Mouse (Mus musculus) CH12.LX (cell line): ENCODE data around the gene Safb2. TPM values are rescaled to one million over a fixed set of nuclear protein-coding genes. Genes with fewer than 3 reads are reported as not detected.
A peak's percentile ranks its signal among the peaks of the same experiment; 100 is the strongest.

Source experiments
- DNase-seq: peaks from one replicate; pipeline ENCODE4 v3.0.0-alpha.2; 2013; ENCODE audit errors: extremely low read depth
- H3K27ac ChIP-seq: 2 replicates; pipeline ENCODE4 v1.5.1; 2012; ENCODE audit warnings: low read depth, mild to moderate bottlenecking, control low read depth, moderate library complexity; ENCODE audit not compliant: insufficient read depth
- H3K27me3 ChIP-seq: replicated peaks from 2 replicates; pipeline ENCODE3; 2012; ENCODE audit warnings: inconsistent platforms
- H3K36me3 ChIP-seq, 2 experiments: replicated peaks in 1 of 2; 2 replicates each; pipeline versions ENCODE3 to v1.6.1; 2012; ENCODE audit warnings: inconsistent platforms in 1 of 2, low read length in 1 of 2, mild to moderate bottlenecking in 1 of 2, mixed read lengths in 1 of 2, moderate library complexity in 1 of 2; ENCODE audit not compliant: control insufficient read depth in 1 of 2, insufficient read depth in 1 of 2
- H3K4me1 ChIP-seq, 2 experiments: 2 replicates each; pipeline ENCODE4 v1.6.1; 2012; ENCODE audit warnings: inconsistent platforms in 1 of 2, moderate library complexity in 1 of 2; ENCODE audit not compliant: insufficient read depth in 2 of 2, control insufficient read depth in 1 of 2
- H3K4me2 ChIP-seq: 2 replicates; pipeline ENCODE4 v1.6.1; 2012; ENCODE audit warnings: low read depth, mild to moderate bottlenecking, control low read depth; ENCODE audit not compliant: poor library complexity, insufficient read depth, severe bottlenecking
- H3K4me3 ChIP-seq, 3 experiments: fragments of 150-350 bp in 1 of 3; sonication (generic) in 1 of 3; replicated peaks in 1 of 3; 2 replicates each; pipeline versions ENCODE3 to v1.5.1; 2011 to 2012; ENCODE audit warnings: low read depth in 2 of 3, low read length in 2 of 3, mild to moderate bottlenecking in 2 of 3, moderate library complexity in 2 of 3, control low read depth in 1 of 3, improper control_type of control experiment in 1 of 3, inconsistent platforms in 1 of 3, mixed read lengths in 1 of 3; ENCODE audit not compliant: poor library complexity in 1 of 3
- H3K79me2 ChIP-seq: replicated peaks from 2 replicates; pipeline ENCODE4 v1.6.1; 2012; ENCODE audit warnings: mild to moderate bottlenecking, moderate library complexity; ENCODE audit not compliant: control insufficient read depth, poor library complexity, insufficient read depth, severe bottlenecking; ENCODE audit errors: extremely low read depth
- H3K9ac ChIP-seq: 2 replicates; pipeline ENCODE4 v1.6.1; 2012; ENCODE audit warnings: low read depth, mild to moderate bottlenecking, control low read depth, moderate library complexity; ENCODE audit not compliant: insufficient read depth
- H3K9me3 ChIP-seq: replicated peaks from 2 replicates; pipeline ENCODE3; 2012; ENCODE audit warnings: low read length, inconsistent platforms, mixed read lengths
- CHD2 ChIP-seq: IDR thresholded peaks from 2 replicates; pipeline ENCODE4 v1.6.1; 2011; ENCODE audit warnings: low read length, improper control_type of control experiment
- CTCF ChIP-seq, 2 experiments: IDR thresholded peaks in 1 of 2; conservative IDR thresholded peaks in 1 of 2; 2 replicates each; pipeline ENCODE4 v1.5.1; 2011 to 2012; ENCODE audit warnings: low read depth in 2 of 2, low read length in 2 of 2, improper control_type of control experiment in 1 of 2, inconsistent platforms in 1 of 2, mild to moderate bottlenecking in 1 of 2, moderate library complexity in 1 of 2
- ELF1 ChIP-seq: IDR thresholded peaks from 2 replicates; pipeline ENCODE4 v1.6.1; 2014; ENCODE audit warnings: low read depth, mild to moderate bottlenecking, inconsistent platforms, low read length, improper control_type of control experiment
- GABPA ChIP-seq: IDR thresholded peaks from 2 replicates; pipeline ENCODE4 v1.6.1; 2012; ENCODE audit warnings: low read depth, low read length, improper control_type of control experiment, inconsistent platforms; ENCODE audit not compliant: insufficient replicate concordance
- HCFC1 ChIP-seq: IDR thresholded peaks from 2 replicates; pipeline ENCODE4 v1.6.1; 2012; ENCODE audit warnings: low read depth, mild to moderate bottlenecking, inconsistent platforms, low read length, improper control_type of control experiment
- JUN ChIP-seq: IDR thresholded peaks from 2 replicates; pipeline ENCODE4 v1.6.1; 2011; ENCODE audit warnings: low read depth, mild to moderate bottlenecking, low read length, improper control_type of control experiment, moderate library complexity; ENCODE audit not compliant: insufficient read depth
- MAX ChIP-seq: IDR thresholded peaks from 2 replicates; pipeline ENCODE4 v1.6.1; 2011; ENCODE audit warnings: low read length, improper control_type of control experiment
- MEF2A ChIP-seq: IDR thresholded peaks from 2 replicates; pipeline ENCODE4 v1.6.1; 2014; ENCODE audit warnings: low read depth, mild to moderate bottlenecking, inconsistent platforms, low read length, improper control_type of control experiment, borderline replicate concordance
- MXI1 ChIP-seq: IDR thresholded peaks from 2 replicates; pipeline ENCODE4 v1.6.1; 2011; ENCODE audit warnings: mild to moderate bottlenecking, low read depth, low read length, improper control_type of control experiment
- MYC ChIP-seq: IDR thresholded peaks from 2 replicates; pipeline ENCODE4 v1.6.1; 2011; ENCODE audit warnings: low read depth, mild to moderate bottlenecking, improper control_type of control experiment, low read length
- NELFE ChIP-seq: IDR thresholded peaks from 2 replicates; pipeline ENCODE4 v1.6.1; 2011; ENCODE audit warnings: low read depth, low read length, improper control_type of control experiment
- POLR2A ChIP-seq: IDR thresholded peaks from 2 replicates; pipeline ENCODE4 v1.6.1; 2011; ENCODE audit warnings: low read depth, mild to moderate bottlenecking, improper control_type of control experiment, low read length
- POLR2AphosphoS2 ChIP-seq: IDR thresholded peaks from 2 replicates; pipeline ENCODE4 v1.6.1; 2011; ENCODE audit warnings: low read depth, low read length, improper control_type of control experiment
- RAD21 ChIP-seq: IDR thresholded peaks from 2 replicates; pipeline ENCODE4 v1.6.1; 2011; ENCODE audit warnings: low read depth, mild to moderate bottlenecking, low read length, improper control_type of control experiment, moderate library complexity
- USF2 ChIP-seq: conservative IDR thresholded peaks from 2 replicates; pipeline ENCODE4 v1.6.1; 2011; ENCODE audit warnings: low read depth, low read length, improper control_type of control experiment
- ZC3H11A ChIP-seq: IDR thresholded peaks from 2 replicates; pipeline ENCODE4 v1.6.1; 2012; ENCODE audit warnings: low read depth, mild to moderate bottlenecking, inconsistent platforms, low read length, improper control_type of control experiment
- ZNF384 ChIP-seq: IDR thresholded peaks from 2 replicates; pipeline ENCODE4 v1.6.1; 2012; ENCODE audit warnings: low read depth, low read length, improper control_type of control experiment, inconsistent platforms
- dilution Hi-C: fragments of 300-500 bp; cut with MboI; formaldehyde crosslinking; loops from 2 replicates; pipeline ENCODE4 v1.14.3; 2020; ENCODE audit warnings: low sequenced_read_pairs; ENCODE audit not compliant: extremely low pct_unique_long_range_greater_than_20kb, extremely low pct_ligation_motif_present
- in situ Hi-C: fragments of 300-500 bp; cut with MboI; formaldehyde crosslinking; loops from 3 replicates; pipeline ENCODE4 v1.14.3; 2019; ENCODE audit warnings: low sequenced_read_pairs, low pct_ligation_motif_present, low pct_unique_long_range_greater_than_20kb, mixed read lengths
- polyA plus RNA-seq: library from polyadenylated mRNA; unstranded; fragments of >175 nt; gene quantifications from 2 replicates; pipeline ENCODE4 v1.2.1, GENCODE M21; 2012; ENCODE audit warnings: low read depth; ENCODE audit not compliant: insufficient read length
- total RNA-seq, 2 experiments: library from RNA; depleted of rRNA; stranded (reverse); fragments of 300-350 nt in 1 of 2; fragments of >200 nt in 1 of 2; gene quantifications; 2 replicates each; pipeline ENCODE4 v1.2.3; 2012 to 2014

The Safb2 gene
- total and polyA plus RNA-seq, 3 experiments = 13.8 to 170 (median 74.0) TPM

- in situ Hi-C loops (no loop called here), dilution Hi-C loops (no loop called here)
- Histone ChIP-seq H3K4me3 (no peak overlapping the region), H3K36me3 (peaks cover 78 to 85% of the 10 kb centered on the region in 2 experiments), H3K4me1 (peaks cover 0 to 13% of the 10 kb centered on the region in 2 experiments; a peak in 2 of 4 replicates), H3K9ac (no peak overlapping the region), H3K27me3 (no peaks in the 10 kb centered on the region), H3K4me2 (no peak overlapping the region), H3K9me3 (no peaks in the 10 kb centered on the region), H3K79me2 (peaks cover 16% of the 10 kb centered on the region; the same call in 1 of the 2 replicates), H3K27ac (no peak overlapping the region)
- no peak for DNase-seq
- TF ChIP-seq ZC3H11A (no peak), ZNF384 (no peak), USF2 (no peak), POLR2A (peak; percentile 4; the same call in 1 of the 2 replicates), POLR2AphosphoS2 (0 out of 2 replicates have a peak, but pooled peaks have one; percentile 53)
Observed at GRCm38 (mm10) chr17:56604422-56604821, 20.0 kb upstream of the Safb2 start.

GRCm38 (mm10) chr17:56604070-56604380, 19.6 kb upstream of the Safb2 start:
- Histone ChIP-seq H3K36me3 (peaks cover 80 to 88% of the 10 kb centered on the region in 2 experiments), H3K4me2 (no peak overlapping the region), H3K27ac (no peak overlapping the region), H3K27me3 (no peaks in the 10 kb centered on the region), H3K79me2 (peaks cover 12% of the 10 kb centered on the region; the same call in 1 of the 2 replicates), H3K4me1 (peaks cover 0 to 13% of the 10 kb centered on the region in 2 experiments; a peak in 2 of 4 replicates), H3K9ac (no peak overlapping the region), H3K4me3 (no peak overlapping the region), H3K9me3 (no peaks in the 10 kb centered on the region)
- DNase-seq = no peak
- dilution Hi-C loops = no loop called here
- in situ Hi-C loops = no loop called here
- TF ChIP-seq POLR2A = 0 out of 2 replicates have a peak, but pooled peaks have one; percentile 5
- no peak for TF ChIP-seq CHD2

- H3K36me3 ChIP-seq = peaks cover 80 to 90% of the 10 kb centered on the region in 2 experiments
- H3K27me3 ChIP-seq = no peaks in the 10 kb centered on the region
- no peak for DNase-seq
- in situ Hi-C loops (no loop called here), dilution Hi-C loops (no loop called here)
- no peak overlapping the region for H3K4me3 ChIP-seq
- H3K4me2 ChIP-seq = no peak overlapping the region
- no peaks in the 10 kb centered on the region for H3K9me3 ChIP-seq
- H3K4me1 ChIP-seq = peaks cover 0 to 10% of the 10 kb centered on the region in 2 experiments; a peak in 2 of 4 replicates
- TF ChIP-seq CTCF (conservative IDR thresholded peaks at IDR 0.05 in 1 of 2, IDR thresholded peaks at IDR 0.05 in 1 of 2; ENCODE audit: low read depth in 2 of 2, low read length in 2 of 2) (no peak), HCFC1 (no peak), POLR2A (no peak), MAX (no peak), JUN (no peak), ELF1 (no peak), RAD21 (no peak), MYC (no peak), MXI1 (no peak), MEF2A (no peak), NELFE (no peak), GABPA (no peak)
- H3K9ac ChIP-seq = no peak overlapping the region
- H3K79me2 ChIP-seq = peaks cover 6% of the 10 kb centered on the region; the same call in 1 of the 2 replicates
- H3K27ac ChIP-seq = no peak overlapping the region
Observed at GRCm38 (mm10) chr17:56603186-56604069, 19.0 kb upstream of the Safb2 start.
